Mouse (Mus musculus) hindbrain, embryonic 12.5 days (tissue): ENCODE data around the gene 1810049J17Rik. TPM values are rescaled to one million over a fixed set of nuclear protein-coding genes. Genes with fewer than 3 reads are reported as not detected.

Experiments used
- ATAC-seq: fragments of 200-750 bp; cut with Nextera tagmentation; 2 replicates; pipeline ENCODE4 v1.8.0; 2017; ENCODE audit warnings: moderate TSS enrichment; ENCODE audit not compliant: low FRiP score
- H3K27ac ChIP-seq: fragments of 300-500 bp; sonication (generic); 2 replicates; pipeline ENCODE4 v1.5.1; 2016; ENCODE audit warnings: mild to moderate bottlenecking
- H3K27me3 ChIP-seq: fragments of 300-500 bp; sonication (generic); 2 replicates; pipeline ENCODE4 v1.6.1; 2016; ENCODE audit warnings: mild to moderate bottlenecking
- H3K36me3 ChIP-seq: fragments of 300-500 bp; sonication (generic); 2 replicates; pipeline ENCODE4 v1.6.1; 2016; ENCODE audit warnings: mild to moderate bottlenecking
- H3K4me1 ChIP-seq: fragments of 300-500 bp; sonication (generic); 2 replicates; pipeline ENCODE4 v1.6.1; 2016
- H3K4me2 ChIP-seq: fragments of 300-500 bp; sonication (generic); replicated peaks from 2 replicates; pipeline ENCODE4 v1.6.1; 2016; ENCODE audit warnings: mild to moderate bottlenecking
- H3K4me3 ChIP-seq: fragments of 300-500 bp; sonication (generic); 2 replicates; pipeline ENCODE4 v1.5.1; 2016; ENCODE audit warnings: mild to moderate bottlenecking
- H3K9ac ChIP-seq: fragments of 300-500 bp; sonication (generic); 2 replicates; pipeline ENCODE4 v1.6.1; 2016; ENCODE audit warnings: mild to moderate bottlenecking, moderate library complexity
- H3K9me3 ChIP-seq: fragments of 300-500 bp; sonication (generic); replicated peaks from 2 replicates; pipeline ENCODE4 v1.6.1; 2016; ENCODE audit warnings: mild to moderate bottlenecking
- WGBS: fragments of 180-500 bp; shearing (Covaris S2); methylation state at CpG from one replicate; pipeline ENCODE4 v1.1.7; 2016; 5-methylcytosine and 5-hydroxymethylcytosine counted together
- polyA plus RNA-seq: library from polyadenylated mRNA; unstranded; fragments of >200 nt; fragmentation: Nextera tagmentation; extraction: Ambion mirVana; gene quantifications from 2 replicates; pipeline ENCODE4 v1.2.1, GENCODE M21; 2016

Gene 1810049J17Rik
- polyA plus RNA-seq, 1 experiment from 2014 or later = 0.80 TPM

- no peak for ATAC-seq
- Histone ChIP-seq H3K9me3 (no peaks in the 10 kb centered on the region), H3K4me2 (no peak overlapping the region), H3K36me3 (no peaks in the 10 kb centered on the region), H3K4me3 (no peak overlapping the region), H3K9ac (no peak overlapping the region), H3K27ac (no peak overlapping the region), H3K4me1 (no peaks in the 10 kb centered on the region), H3K27me3 (no peaks in the 10 kb centered on the region)
- 61% methylated on average over 2 of the region's 2 CpGs for WGBS
These were observed 25.5 kb downstream of the 1810049J17Rik start for GRCm38 (mm10) chr15:12296228-12296627.

- WGBS = 93% methylated on average over 2 of the region's 2 CpGs
- no peak overlapping the region for H3K27ac ChIP-seq
- H3K9ac ChIP-seq = no peak overlapping the region
- H3K4me1 ChIP-seq = no peaks in the 10 kb centered on the region
- H3K4me2 ChIP-seq = no peak overlapping the region
- H3K36me3 ChIP-seq = no peaks in the 10 kb centered on the region
- H3K4me3 ChIP-seq = no peak overlapping the region
- ATAC-seq = no peak
- H3K27me3 ChIP-seq = no peaks in the 10 kb centered on the region
- H3K9me3 ChIP-seq = no peaks in the 10 kb centered on the region
These were observed 29.9 kb downstream of the 1810049J17Rik start for GRCm38 (mm10) chr15:12291757-12292156.

DNA sequence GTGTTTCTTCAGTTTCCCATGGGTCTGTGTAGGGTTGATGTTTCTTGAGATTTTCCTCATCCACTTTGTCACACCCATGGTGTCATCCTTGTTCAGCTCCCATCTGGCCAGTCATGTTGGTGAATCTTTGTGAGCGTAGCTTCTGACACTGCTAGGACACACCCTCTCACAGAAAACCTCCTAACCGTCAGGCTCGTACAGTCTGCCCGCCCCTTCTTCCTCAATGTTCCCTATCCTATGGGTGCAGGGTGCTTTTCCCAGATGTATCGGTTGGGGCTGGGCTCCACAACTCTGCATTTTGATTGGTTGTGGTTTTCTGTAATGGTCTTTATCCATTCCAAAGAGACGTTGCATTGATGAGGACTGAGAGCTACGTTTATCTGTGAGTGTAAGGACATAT lies 31.4 kb downstream of the 1810049J17Rik start:
- 85% methylated on average over 7 of the region's 7 CpGs for WGBS
- Histone ChIP-seq H3K4me2 (no peak overlapping the region), H3K4me3 (no peak overlapping the region), H3K9ac (no peak overlapping the region), H3K9me3 (no peaks in the 10 kb centered on the region), H3K36me3 (no peaks in the 10 kb centered on the region), H3K27ac (no peak overlapping the region), H3K4me1 (no peaks in the 10 kb centered on the region), H3K27me3 (no peaks in the 10 kb centered on the region)
- no peak for ATAC-seq

DNA sequence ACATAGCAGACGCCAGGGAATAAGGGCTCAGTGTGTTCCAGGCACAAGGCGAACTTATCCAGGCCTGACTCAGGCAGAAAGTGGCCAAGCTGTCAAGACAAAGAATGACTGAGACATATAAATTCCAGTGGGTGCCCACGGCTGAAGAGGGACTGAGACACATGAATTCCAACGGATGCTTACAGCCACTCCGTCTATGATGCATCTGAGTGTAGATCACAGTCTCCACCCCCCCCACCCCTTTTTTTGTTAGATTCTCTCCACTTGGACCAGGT lies 36.2 kb downstream of the 1810049J17Rik start:
- WGBS = 80% methylated on average over 5 of the region's 5 CpGs
- Histone ChIP-seq H3K4me2 (no peak overlapping the region), H3K27ac (no peak overlapping the region), H3K27me3 (no peaks in the 10 kb centered on the region), H3K4me1 (no peaks in the 10 kb centered on the region), H3K36me3 (no peaks in the 10 kb centered on the region), H3K9me3 (no peaks in the 10 kb centered on the region), H3K9ac (no peak overlapping the region), H3K4me3 (no peak overlapping the region)
- no peak for ATAC-seq

DNA sequence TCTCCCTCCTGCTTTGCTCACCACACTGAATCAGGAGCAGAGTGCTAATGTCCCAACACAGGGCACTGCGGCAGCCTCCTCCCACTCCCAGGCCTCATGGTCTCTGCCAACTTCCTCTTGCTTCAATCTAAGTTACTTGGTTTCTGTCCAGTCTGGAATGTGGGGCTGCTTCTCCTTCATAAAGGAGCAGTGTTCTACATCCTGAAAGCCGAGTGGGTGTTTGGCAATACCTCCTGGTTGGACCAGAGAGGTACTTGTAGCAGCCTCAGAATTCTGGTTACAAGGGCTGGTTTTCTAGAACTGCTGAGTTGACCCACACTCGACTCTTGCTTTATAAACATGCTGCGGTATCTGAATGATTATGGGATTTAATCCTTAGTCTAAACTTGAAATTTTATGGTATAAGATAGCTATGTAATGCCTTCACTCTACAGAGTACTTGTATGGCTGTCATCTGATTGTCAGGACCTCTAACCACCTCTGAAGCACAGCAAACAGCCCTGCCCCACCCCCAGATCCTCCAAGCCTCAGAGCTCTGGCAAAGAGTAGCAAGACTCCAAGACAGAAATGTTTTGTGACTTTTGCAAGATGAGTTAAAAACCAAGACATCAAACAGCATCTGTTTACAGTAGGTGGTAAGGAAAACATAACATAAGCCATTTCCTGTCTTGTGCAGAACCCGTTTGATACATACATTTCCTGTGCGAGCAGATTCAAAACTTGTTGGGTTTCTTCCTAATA lies 36.7 kb downstream of the 1810049J17Rik start:
- ATAC-seq = no peak
- H3K9ac ChIP-seq = no peak overlapping the region
- no peaks in the 10 kb centered on the region for H3K27me3 ChIP-seq
- no peak overlapping the region for H3K27ac ChIP-seq
- H3K36me3 ChIP-seq = no peaks in the 10 kb centered on the region
- H3K4me2 ChIP-seq = no peak overlapping the region
- 78% methylated on average over 6 of the region's 6 CpGs for WGBS
- H3K9me3 ChIP-seq = no peaks in the 10 kb centered on the region
- H3K4me3 ChIP-seq = no peak overlapping the region
- H3K4me1 ChIP-seq = no peaks in the 10 kb centered on the region

- ATAC-seq = no peak
- Histone ChIP-seq H3K9me3 (no peaks in the 10 kb centered on the region), H3K4me1 (no peaks in the 10 kb centered on the region), H3K27ac (no peak overlapping the region), H3K27me3 (no peaks in the 10 kb centered on the region), H3K36me3 (no peaks in the 10 kb centered on the region), H3K4me2 (no peak overlapping the region), H3K9ac (no peak overlapping the region), H3K4me3 (no peak overlapping the region)
- 97% methylated on average over 1 of the region's 1 CpGs for WGBS
These were observed 41.9 kb downstream of the 1810049J17Rik start for GRCm38 (mm10) chr15:12279816-12280215.

GRCm38 (mm10) chr15:12275091-12275623 lies 46.5 kb downstream of the 1810049J17Rik start:
- WGBS = 86% methylated on average over 4 of the region's 4 CpGs
- no peak overlapping the region for H3K9ac ChIP-seq

GRCm38 (mm10) chr15:12274053-12274769 lies 47.5 kb downstream of the 1810049J17Rik start:
- Histone ChIP-seq H3K27me3 (no peaks in the 10 kb centered on the region), H3K4me1 (peaks cover 4% of the 10 kb centered on the region; the same call in 1 of the 2 replicates), H3K4me3 (no peak overlapping the region), H3K27ac (no peak overlapping the region), H3K36me3 (peaks cover 21% of the 10 kb centered on the region), H3K4me2 (no peak overlapping the region), H3K9me3 (no peaks in the 10 kb centered on the region), H3K9ac (no peak overlapping the region)
- 66% methylated on average over 4 of the region's 4 CpGs for WGBS
- 0 out of 2 replicates have a peak, but pooled peaks have one; percentile 22 for ATAC-seq

More at GRCm38 (mm10) chr15:12275091-12275623, 46.5 kb downstream of the 1810049J17Rik start:
- no peaks in the 10 kb centered on the region for H3K9me3 ChIP-seq
- no peak overlapping the region for H3K4me2 ChIP-seq
- H3K4me1 ChIP-seq = peaks cover 4% of the 10 kb centered on the region; the same call in 1 of the 2 replicates
- H3K27me3 ChIP-seq = no peaks in the 10 kb centered on the region
- no peak for ATAC-seq
- peaks cover 13% of the 10 kb centered on the region for H3K36me3 ChIP-seq
- no peak overlapping the region for H3K27ac ChIP-seq
- H3K4me3 ChIP-seq = no peak overlapping the region

GRCm38 (mm10) chr15:12273325-12274052 lies 48.2 kb downstream of the 1810049J17Rik start:
- no peak overlapping the region for H3K4me2 ChIP-seq
- no peak for ATAC-seq
- H3K27ac ChIP-seq = no peak overlapping the region
- no peak overlapping the region for H3K4me3 ChIP-seq
- H3K9ac ChIP-seq = no peak overlapping the region
- WGBS = 89% methylated on average over 12 of the region's 12 CpGs
- peaks cover 4% of the 10 kb centered on the region; the same call in 1 of the 2 replicates for H3K4me1 ChIP-seq
- peaks cover 27% of the 10 kb centered on the region for H3K36me3 ChIP-seq
- H3K9me3 ChIP-seq = no peaks in the 10 kb centered on the region
- H3K27me3 ChIP-seq = no peaks in the 10 kb centered on the region

Other genes starting within 250 kb of the 1810049J17Rik start
- 127 and 132 TPM in 2 replicates for gene Zfr, start 204.1 kb downstream of the 1810049J17Rik start, polyA plus RNA-seq
- gene Mtmr12, start 116.9 kb downstream of the 1810049J17Rik start, polyA plus RNA-seq = 16.5 and 16.6 TPM in 2 replicates
- 97.9 and 107 TPM in 2 replicates for gene Golph3, start 449 bp downstream of the 1810049J17Rik start, polyA plus RNA-seq